Mouse (Mus musculus) lung, adult 2 months (tissue): Measurements from ENCODE around the gene Sorbs2.

Source experiments
- CTCF ChIP-seq: fragments of 200-500 bp; IDR thresholded peaks from 2 replicates; pipeline ENCODE4 v1.5.1; 2011; ENCODE audit warnings: mild to moderate bottlenecking, low read length, control low read depth; ENCODE audit not compliant: insufficient read depth
- POLR2A ChIP-seq: fragments of 200-500 bp; IDR thresholded peaks from 2 replicates; pipeline ENCODE4 v1.6.1; 2011; ENCODE audit warnings: low read depth, mild to moderate bottlenecking, control low read depth, low read length, borderline replicate concordance; ENCODE audit errors: extremely low read depth

DNA sequence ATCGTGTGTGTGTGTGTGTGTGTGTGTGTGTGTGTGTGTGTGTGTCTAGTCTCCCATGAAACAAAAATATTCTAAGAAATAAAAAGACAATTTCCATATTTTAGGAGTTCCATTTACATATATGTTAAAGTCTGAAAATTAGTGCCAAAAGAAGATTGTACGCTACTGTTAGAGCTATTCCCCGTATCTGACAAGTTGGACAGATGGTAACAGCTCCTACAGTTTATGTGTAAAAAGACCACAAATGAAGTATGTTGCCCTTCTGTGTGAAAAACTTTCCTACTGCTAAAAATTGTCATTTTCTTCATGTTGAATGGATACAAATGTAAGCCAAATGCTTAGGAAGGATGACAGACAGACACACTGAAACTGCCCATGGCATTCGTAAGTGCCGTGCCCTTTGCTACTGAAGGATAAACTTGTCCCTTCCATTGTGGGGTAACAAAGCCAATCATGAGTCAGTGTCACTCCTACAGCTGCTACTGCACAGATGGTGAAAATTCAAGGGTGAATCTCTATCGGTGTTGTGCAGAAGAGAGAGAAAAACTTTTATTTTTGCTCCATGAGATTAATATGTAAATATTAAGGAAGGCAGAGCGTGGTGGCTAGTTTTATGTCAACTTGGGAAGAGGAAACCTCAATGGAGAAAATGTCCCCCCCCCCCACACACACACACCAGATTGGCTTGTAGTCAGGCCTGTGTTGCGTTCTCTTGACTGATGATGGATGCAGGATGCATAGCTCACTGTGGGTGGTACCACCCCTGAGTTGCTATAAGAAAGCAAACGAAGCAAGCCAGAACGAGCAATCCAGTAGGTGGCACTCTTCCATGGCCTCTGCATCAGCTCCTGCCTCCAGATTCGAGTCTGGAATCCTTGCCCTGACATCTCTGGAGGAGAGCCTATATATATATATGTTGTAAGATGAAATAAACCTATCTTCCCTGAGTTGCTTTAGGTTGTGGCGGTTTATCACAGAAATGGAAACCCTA lies 244.2 kb downstream of the Sorbs2 start:
- TF ChIP-seq CTCF (no peak), POLR2A (no peak)
